Mouse (Mus musculus): ENCODE measurements at regions not wholly inside any gene's neighbourhood (a gene's known extent, or its start where the extent isn't known, plus 50 kb on each side); places are given as distances from the start of the nearest gene placed in this dataset.

- no peak for DNase-seq
These were observed 190.6 kb upstream of the Tapt1 start for GRCm38 (mm10) chr5:44416844-44417589.

- peak; percentile 22 for DNase-seq
These were observed 188.0 kb upstream of the Tapt1 start for GRCm38 (mm10) chr5:44414441-44414840.

- DNase-seq, result no peak
These were observed 176.9 kb upstream of the Tapt1 start for GRCm38 (mm10) chr5:44403300-44403699.

- no peak for DNase-seq
These were observed 174.3 kb upstream of the Tapt1 start for GRCm38 (mm10) chr5:44400573-44401332.

- DNase-seq, result no peak
These were observed 160.9 kb upstream of the Tapt1 start for GRCm38 (mm10) chr5:44387237-44387810.

- DNase-seq, result no peak
These were observed 159.8 kb upstream of the Tapt1 start for GRCm38 (mm10) chr5:44386176-44386575.

- DNase-seq, result no peak
These were observed 156.6 kb upstream of the Tapt1 start for GRCm38 (mm10) chr5:44383049-44383448.

- DNase-seq, result no peak
These were observed 143.6 kb upstream of the Tapt1 start for GRCm38 (mm10) chr5:44370006-44370405.

GRCm38 (mm10) chr5:44352324-44352723 lies 125.9 kb upstream of the Tapt1 start:
- DNase-seq, result no peak

GRCm38 (mm10) chr5:44341457-44342014 lies 115.1 kb upstream of the Tapt1 start:
- no peak for DNase-seq

- DNase-seq, result no peak
These were observed 112.2 kb upstream of the Tapt1 start for GRCm38 (mm10) chr5:44338662-44339061.

- DNase-seq, result no peak
These were observed 109.3 kb upstream of the Tapt1 start for GRCm38 (mm10) chr5:44335756-44336155.

GRCm38 (mm10) chr5:44319626-44320025 lies 93.2 kb upstream of the Tapt1 start:
- DNase-seq, result no peak

- DNase-seq, result peak; percentile 2
These were observed 80.5 kb upstream of the Tapt1 start for GRCm38 (mm10) chr5:44306769-44307557.

GRCm38 (mm10) chr5:44303886-44304855 lies 77.7 kb upstream of the Tapt1 start:
- peak; percentile 23 for DNase-seq

- DNase-seq, result peak; percentile 77
These were observed 58.0 kb upstream of the Tapt1 start for GRCm38 (mm10) chr5:44284384-44284783.

All from adrenal gland, adult 2 months (tissue).